Mouse (Mus musculus) MEL (cell line): Measurements from ENCODE around the gene Clip4.

Source experiments
- CHD2 ChIP-seq: IDR thresholded peaks from 2 replicates; pipeline ENCODE4 v1.6.1; 2011; ENCODE audit warnings: low read length, improper control_type of control experiment
- CTCF ChIP-seq, 3 experiments: IDR thresholded peaks in 2 of 3; conservative IDR thresholded peaks in 1 of 3; 2 replicates each; pipeline ENCODE4 v1.5.1; 2011 to 2012; ENCODE audit warnings: low read length in 3 of 3, low read depth in 2 of 3, mild to moderate bottlenecking in 2 of 3, improper control_type of control experiment in 1 of 3, inconsistent platforms in 1 of 3, mixed read lengths in 1 of 3, moderate library complexity in 1 of 3; ENCODE audit not compliant: control insufficient read depth in 1 of 3, insufficient read depth in 1 of 3, poor library complexity in 1 of 3, severe bottlenecking in 1 of 3
- E2F4 ChIP-seq: IDR thresholded peaks from 2 replicates; pipeline ENCODE4 v1.6.1; 2011; ENCODE audit warnings: low read depth, low read length, improper control_type of control experiment, borderline replicate concordance
- MAFK ChIP-seq: IDR thresholded peaks from 2 replicates; pipeline ENCODE4 v1.6.1; 2011; ENCODE audit warnings: low read depth, mild to moderate bottlenecking, low read length, improper control_type of control experiment, borderline replicate concordance
- MAX ChIP-seq: IDR thresholded peaks from 2 replicates; pipeline ENCODE4 v1.6.1; 2011; ENCODE audit warnings: low read length, improper control_type of control experiment
- POLR2A ChIP-seq, 2 experiments: IDR thresholded peaks; 2 replicates each; pipeline ENCODE4 v1.6.1; 2011 to 2012; ENCODE audit warnings: low read length in 2 of 2, mild to moderate bottlenecking in 2 of 2, control low read depth in 1 of 2, improper control_type of control experiment in 1 of 2, low read depth in 1 of 2, moderate library complexity in 1 of 2; ENCODE audit not compliant: control insufficient read depth in 1 of 2, insufficient read depth in 1 of 2, poor library complexity in 1 of 2
- POLR2AphosphoS5 ChIP-seq: IDR thresholded peaks from 2 replicates; pipeline ENCODE4 v1.6.1; 2012; ENCODE audit warnings: low read depth, borderline replicate concordance, mild to moderate bottlenecking, inconsistent platforms, low read length, moderate library complexity, mixed read lengths

DNA sequence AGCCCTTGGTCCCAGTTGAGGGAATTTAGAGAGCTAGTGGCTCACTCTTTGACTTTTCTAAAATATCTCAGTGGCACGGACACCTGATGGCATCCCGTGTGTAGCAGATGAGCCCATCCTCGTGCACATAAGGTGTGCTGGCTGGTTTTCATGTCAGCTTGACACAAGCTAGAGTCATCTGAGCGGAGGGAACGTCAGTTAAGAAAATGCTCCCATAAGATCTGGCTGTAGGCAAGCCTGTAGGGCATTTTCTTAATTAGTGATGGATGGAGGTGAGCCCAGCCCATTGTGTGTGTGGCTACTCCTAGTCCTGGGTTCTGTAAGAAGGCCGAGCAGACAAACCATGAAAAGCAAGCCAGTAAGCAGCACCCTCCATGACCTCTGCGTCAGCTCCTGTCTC lies 103.7 kb downstream of the Clip4 start:
- TF ChIP-seq POLR2A (IDR thresholded peaks at IDR 0.05; ENCODE audit: control insufficient read depth in 1 of 2, insufficient read depth in 1 of 2, low read depth in 1 of 2, low read length in 2 of 2, poor library complexity in 1 of 2): no peak
- no peak for TF ChIP-seq CHD2
- no peak for TF ChIP-seq CTCF (IDR thresholded peaks at IDR 0.05 in 2 of 3, conservative IDR thresholded peaks at IDR 0.05 in 1 of 3; ENCODE audit: control insufficient read depth in 1 of 3, insufficient read depth in 1 of 3, low read depth in 2 of 3, low read length in 3 of 3, poor library complexity in 1 of 3, severe bottlenecking in 1 of 3)
- TF ChIP-seq MAX: no peak
- TF ChIP-seq POLR2AphosphoS5: no peak
- TF ChIP-seq E2F4: no peak
- TF ChIP-seq MAFK: no peak
